Mouse (Mus musculus) lung, adult 2 months (tissue): Measurements from ENCODE around the gene Pdia2. TPM values are rescaled to one million over a fixed set of nuclear protein-coding genes. Genes with fewer than 3 reads are reported as not detected.

Experiments used
- DNase-seq: peaks from one replicate; pipeline ENCODE4 v3.0.0; 2022
- H3K4me1 ChIP-seq: fragments of 200-500 bp; 2 replicates; pipeline ENCODE4 v1.6.1; 2011; ENCODE audit warnings: low read length; ENCODE audit not compliant: control insufficient read depth, insufficient read depth
- H3K4me3 ChIP-seq: fragments of 200-500 bp; replicated peaks from 2 replicates; pipeline ENCODE3; 2011; ENCODE audit warnings: low read depth, mild to moderate bottlenecking, control low read depth, low read length; ENCODE audit errors: extremely low read depth
- CTCF ChIP-seq: fragments of 200-500 bp; IDR thresholded peaks from 2 replicates; pipeline ENCODE4 v1.5.1; 2011; ENCODE audit warnings: mild to moderate bottlenecking, low read length, control low read depth; ENCODE audit not compliant: insufficient read depth
- POLR2A ChIP-seq: fragments of 200-500 bp; IDR thresholded peaks from 2 replicates; pipeline ENCODE4 v1.6.1; 2011; ENCODE audit warnings: low read depth, mild to moderate bottlenecking, control low read depth, low read length, borderline replicate concordance; ENCODE audit errors: extremely low read depth
- WGBS: fragments of 180-500 bp; shearing (Covaris S2); methylation state at CpG from one replicate; pipeline ENCODE4 v1.1.7; 2018; 5-methylcytosine and 5-hydroxymethylcytosine counted together
- polyA plus RNA-seq: library from polyadenylated mRNA; depleted of rRNA; stranded (reverse); fragments of >200 nt; gene quantifications from 2 replicates; pipeline ENCODE4 v1.2.3, GENCODE M21; 2012

The Pdia2 gene
- polyA plus RNA-seq, 1 experiment: 0.62 TPM

DNA sequence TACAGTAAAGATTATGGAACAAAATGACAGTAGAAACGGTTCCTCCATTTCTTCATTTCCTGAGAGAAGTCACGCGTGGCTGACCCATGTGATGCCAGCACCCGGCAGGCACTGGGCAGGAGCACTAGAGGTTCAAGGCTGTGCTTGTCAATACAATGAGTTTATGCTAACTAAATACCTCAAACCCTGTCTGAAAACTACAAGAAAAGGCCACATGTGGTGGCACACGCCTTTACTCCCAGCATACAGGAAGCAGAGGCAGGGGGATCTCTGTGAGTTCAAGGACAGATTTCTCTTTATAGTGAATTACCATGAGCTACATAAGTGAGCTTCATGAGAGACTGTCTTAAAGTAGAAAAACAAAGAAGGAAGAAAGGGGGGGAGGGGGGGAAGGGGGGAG, 32.3 kb upstream of the Pdia2 start:
- Histone ChIP-seq H3K4me1 (no peaks in the 10 kb centered on the region), H3K4me3 (no peak overlapping the region)
- TF ChIP-seq POLR2A: no peak
- TF ChIP-seq CTCF: no peak
- WGBS: 75% methylated on average over 5 of the region's 5 CpGs
- no peak for DNase-seq

DNA sequence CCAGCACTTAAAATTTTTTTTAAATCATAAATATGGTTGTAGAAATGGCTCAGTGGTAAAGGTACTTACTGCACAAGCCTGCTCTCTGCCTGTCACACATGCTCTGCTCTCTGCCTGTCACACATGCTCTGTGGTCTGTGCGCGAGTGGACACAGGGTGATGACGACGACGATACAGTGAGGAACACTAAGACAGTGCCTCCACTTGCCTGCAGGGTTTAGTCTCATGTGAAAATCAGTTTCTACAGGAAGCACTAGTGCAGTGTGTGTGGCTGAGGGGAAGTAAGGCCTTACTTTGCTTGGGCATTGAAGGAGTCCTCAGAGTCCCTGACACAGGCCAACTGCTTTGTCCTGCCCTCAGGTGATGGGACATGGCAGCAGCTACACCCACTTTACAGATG, 30.9 kb upstream of the Pdia2 start:
- H3K4me1 ChIP-seq: no peaks in the 10 kb centered on the region
- TF ChIP-seq CTCF (no peak), POLR2A (no peak)
- no peak for DNase-seq
- WGBS: 86% methylated on average over 5 of the region's 5 CpGs
- H3K4me3 ChIP-seq: no peak overlapping the region

DNA sequence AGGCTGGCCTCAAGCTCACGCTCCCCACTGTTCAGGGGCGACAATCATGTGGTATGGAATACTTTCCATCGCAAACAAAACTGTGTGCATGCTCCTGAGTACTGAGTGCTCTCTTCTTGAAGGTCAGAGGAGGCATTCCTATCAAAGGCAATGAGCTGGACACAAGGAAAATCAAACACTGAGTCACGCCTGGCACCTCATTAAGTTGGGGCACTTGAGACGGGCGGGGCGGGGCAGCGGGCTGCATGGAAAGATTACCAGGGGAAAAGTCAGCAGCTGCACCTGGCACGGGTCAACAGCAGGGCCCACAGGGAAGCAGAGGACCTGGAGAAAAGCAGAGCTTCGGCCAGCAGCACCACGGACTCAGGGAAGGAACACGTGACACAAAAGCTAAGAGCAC, 26.3 kb upstream of the Pdia2 start:
- H3K4me1 ChIP-seq: no peaks in the 10 kb centered on the region
- TF ChIP-seq CTCF (no peak), POLR2A (no peak)
- WGBS: 60% methylated on average over 12 of the region's 12 CpGs
- peak; percentile 62 for DNase-seq
- no peak overlapping the region for H3K4me3 ChIP-seq

DNA sequence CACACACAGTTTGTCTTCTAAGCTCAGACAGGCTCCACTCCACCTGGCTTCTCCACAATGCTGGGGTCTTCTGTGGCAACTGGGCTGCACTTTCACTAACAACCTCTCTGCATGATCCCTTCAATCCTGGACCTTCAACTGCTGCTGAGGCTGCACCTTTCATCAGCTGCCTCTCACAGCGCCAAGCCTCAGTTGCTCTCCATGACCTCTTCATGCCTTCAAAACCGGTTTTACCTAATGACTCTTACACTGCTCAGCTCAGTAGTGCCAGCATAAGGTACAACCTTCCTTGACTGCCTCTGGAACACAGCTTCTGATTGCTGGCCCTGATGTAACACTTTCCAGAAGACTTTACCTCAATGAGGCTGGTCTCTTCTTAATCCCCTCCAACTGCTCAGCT, 22.6 kb upstream of the Pdia2 start:
- 57% methylated on average over 2 of the region's 2 CpGs for WGBS
- TF ChIP-seq CTCF (no peak), POLR2A (no peak)
- no peaks in the 10 kb centered on the region for H3K4me1 ChIP-seq
- no peak for DNase-seq
- H3K4me3 ChIP-seq: no peak overlapping the region

DNA sequence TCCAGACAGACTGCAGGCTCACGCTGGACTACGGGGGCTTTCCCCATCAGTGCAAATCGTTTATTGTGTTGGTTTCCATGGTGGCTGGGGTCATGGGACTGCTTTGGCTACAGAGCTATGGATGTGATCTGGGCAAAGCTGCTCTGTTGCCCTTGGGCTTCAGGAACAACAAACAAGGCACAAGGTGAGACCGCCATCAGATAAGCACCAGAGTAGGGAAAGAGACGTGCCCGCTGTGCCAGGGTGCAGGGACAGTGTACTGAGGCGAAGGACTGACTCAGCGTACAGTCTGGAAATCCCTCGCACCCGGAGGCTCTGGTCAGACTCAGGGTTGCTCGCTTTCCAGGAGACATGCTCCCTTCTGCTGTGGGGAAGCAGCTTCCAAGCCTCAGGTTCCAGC, 13.8 kb upstream of the Pdia2 start:
- H3K4me3 ChIP-seq: no peak overlapping the region
- TF ChIP-seq POLR2A (no peak), CTCF (no peak)
- no peaks in the 10 kb centered on the region for H3K4me1 ChIP-seq
- no peak for DNase-seq
- WGBS: 81% methylated on average over 11 of the region's 11 CpGs

DNA sequence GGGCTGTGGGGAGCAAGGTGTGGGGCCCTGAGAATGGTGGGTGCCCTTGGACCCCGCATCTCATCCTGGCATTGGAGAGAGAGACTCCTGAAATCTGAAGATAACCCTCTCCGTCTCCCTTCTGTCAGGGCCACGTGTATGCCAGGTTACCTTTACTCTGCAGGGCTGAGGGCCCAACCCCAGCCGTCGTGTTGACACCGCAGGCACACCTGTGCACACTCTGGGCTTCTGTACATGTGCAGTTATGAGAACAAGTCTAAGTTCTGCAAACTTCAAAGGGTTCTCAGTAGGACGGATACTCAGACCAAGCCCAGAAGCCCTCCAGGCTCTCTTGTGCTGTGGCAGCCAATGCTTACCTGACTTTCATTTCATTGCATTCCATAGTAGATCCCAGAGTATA, 13.4 kb upstream of the Pdia2 start:
- DNase-seq: no peak
- 86% methylated on average over 7 of the region's 7 CpGs for WGBS
- TF ChIP-seq POLR2A: no peak
- TF ChIP-seq CTCF: no peak
- Histone ChIP-seq H3K4me3 (no peak overlapping the region), H3K4me1 (no peaks in the 10 kb centered on the region)

DNA sequence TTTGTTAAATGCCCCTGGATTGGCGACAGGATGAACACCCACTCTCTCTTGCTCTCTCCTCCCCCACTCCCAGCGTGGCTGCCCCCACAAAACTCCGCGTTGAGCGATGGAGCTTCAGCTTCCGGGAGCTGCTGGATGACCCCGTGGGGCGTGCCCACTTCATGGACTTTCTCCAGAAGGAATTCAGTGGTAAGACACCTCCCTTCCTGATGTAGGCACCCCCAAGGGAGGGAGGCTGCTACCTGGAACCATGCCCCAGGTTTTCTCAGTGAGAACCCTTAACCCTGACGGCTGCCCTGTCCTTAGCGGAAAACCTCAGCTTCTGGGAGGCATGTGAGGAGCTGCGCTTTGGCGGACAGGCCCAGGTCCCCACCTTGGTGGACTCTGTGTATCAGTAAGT, 8.8 kb upstream of the Pdia2 start, which contains the start of gene Arhgdig:
Arhgdig (minus strand) TSS at position 101 of the 400 bp plus-strand sequence.
- no peak for TF ChIP-seq POLR2A
- no peak for TF ChIP-seq CTCF
- no peak for DNase-seq
- 85% methylated on average over 12 of the region's 12 CpGs for WGBS
- no peak within 1 kb of the TSS for H3K4me3 ChIP-seq
- peaks cover under 1% of the 10 kb centered on the region; the same call in 1 of the 2 replicates for H3K4me1 ChIP-seq

DNA sequence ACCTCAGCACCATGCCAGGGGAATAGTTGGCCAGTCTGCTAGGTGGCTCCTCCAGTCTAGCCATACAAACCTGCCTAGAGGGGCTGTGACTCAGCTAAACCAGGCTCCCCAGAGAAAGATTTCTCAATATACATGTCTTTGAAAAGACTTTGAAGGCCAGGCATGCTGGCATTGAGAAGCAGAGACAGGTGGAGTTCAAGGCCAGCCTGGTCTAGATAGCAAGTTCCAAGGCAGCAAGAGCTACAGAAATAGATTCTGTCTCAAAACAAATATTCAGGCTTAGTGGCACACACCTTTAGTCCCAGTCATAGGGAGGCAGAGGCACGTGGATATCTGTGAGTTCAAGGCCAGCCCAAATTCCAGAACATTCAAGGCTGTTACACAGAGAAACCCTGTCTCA, 7.5 kb upstream of the Pdia2 start:
- TF ChIP-seq CTCF: no peak
- no peak for TF ChIP-seq POLR2A
- 33% methylated on average over 1 of the region's 1 CpGs for WGBS
- Histone ChIP-seq H3K4me1 (peaks cover 4% of the 10 kb centered on the region), H3K4me3 (no peak overlapping the region)
- DNase-seq: no peak

DNA sequence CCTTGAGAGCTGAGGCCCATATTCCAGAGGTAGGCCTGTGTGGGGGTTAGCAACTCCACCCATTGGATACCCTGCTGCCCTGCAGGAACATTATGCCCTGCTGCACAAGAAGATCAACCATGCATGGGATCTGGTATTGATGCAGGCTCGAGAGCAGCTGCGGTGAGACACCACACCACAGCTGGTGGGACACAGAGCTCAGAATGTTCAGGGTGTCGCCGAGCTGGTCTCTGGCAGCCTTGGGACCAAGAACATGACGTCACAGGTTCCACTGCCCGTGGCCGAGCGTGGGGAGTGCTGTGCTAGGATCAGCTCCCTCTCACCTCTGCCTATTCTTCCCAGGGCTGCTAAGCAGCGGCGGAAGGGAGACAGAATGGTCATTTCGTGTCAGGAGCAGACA, 5.9 kb upstream of the Pdia2 start:
- WGBS: 49% methylated on average over 11 of the region's 11 CpGs
- TF ChIP-seq POLR2A: no peak
- no peak for TF ChIP-seq CTCF
- DNase-seq: no peak
- peaks cover 4% of the 10 kb centered on the region for H3K4me1 ChIP-seq
- H3K4me3 ChIP-seq: no peak overlapping the region

DNA sequence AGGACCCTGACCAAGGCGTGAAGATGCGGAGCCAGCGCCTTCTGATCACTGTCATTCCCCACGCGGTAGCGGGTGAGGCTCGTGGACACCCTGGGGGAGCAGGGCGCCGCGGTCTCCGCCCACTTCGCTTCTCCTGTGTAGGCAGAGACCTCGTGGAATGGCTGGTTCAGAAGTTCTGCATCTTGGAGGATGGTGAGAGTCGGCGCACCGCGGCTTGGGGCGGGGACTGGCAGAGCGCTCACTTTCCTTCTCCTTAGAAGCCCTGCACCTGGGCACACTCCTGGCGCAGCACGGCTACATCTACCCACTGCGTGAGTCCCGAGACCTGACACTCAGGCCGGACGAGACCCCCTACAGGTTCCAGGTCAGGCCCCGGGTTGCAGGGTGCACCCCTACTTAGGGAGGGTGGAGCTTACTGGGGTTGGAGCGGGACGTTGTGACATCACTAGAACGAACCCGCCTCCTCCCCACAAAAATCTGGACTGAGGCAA, 4.5 kb upstream of the Pdia2 start:
- WGBS: under 1% methylated on average over 30 of the region's 30 CpGs
- peak; percentile 68 for DNase-seq
- H3K4me3 ChIP-seq: peak overlapping the region; percentile 62
- H3K4me1 ChIP-seq: peaks cover 4% of the 10 kb centered on the region
- no peak for TF ChIP-seq CTCF
- no peak for TF ChIP-seq POLR2A
